Mouse (Mus musculus): ENCODE measurements around the gene Abcg8. TPM values are rescaled to one million over a fixed set of nuclear protein-coding genes. Genes with fewer than 3 reads are reported as not detected.

Abcg8 gene
- total and polyA plus RNA-seq, 2 experiments: 65.5 to 115 TPM

GRCm38 (mm10) chr17:84636328-84636727 is 39.8 kb upstream of the Abcg8 start:
- no peak for DNase-seq (ENCODE audit: extremely low read depth, low read depth, low spot score)
- TF ChIP-seq CTCF (IDR thresholded peaks at IDR 0.05; ENCODE audit: low read depth, low read length) (no peak), POLR2A (IDR thresholded peaks at IDR 0.05; ENCODE audit: extremely low read depth, insufficient read depth, low read length) (no peak)
- Histone ChIP-seq H3K9ac (ENCODE audit: low read depth, low read length) (no peak overlapping the region), H3K4me1 (ENCODE audit: control insufficient read depth, insufficient read depth, low read length) (no peaks in the 10 kb centered on the region), H3K27me3 (ENCODE audit: control insufficient read depth, insufficient read depth, low read length) (no peaks in the 10 kb centered on the region), H3K36me3 (ENCODE audit: control insufficient read depth, insufficient read depth, low read length) (no peaks in the 10 kb centered on the region), H3K27ac (replicated peaks; ENCODE audit: insufficient read depth, low read depth, low read length) (no peak overlapping the region), H3K79me2 (ENCODE audit: control insufficient read depth, insufficient read depth, low read length) (no peaks in the 10 kb centered on the region), H3K4me3 (ENCODE audit: insufficient read depth, low read depth, low read length) (no peak overlapping the region)
- WGBS: 84% methylated on average over 8 of the region's 8 CpGs

DNA sequence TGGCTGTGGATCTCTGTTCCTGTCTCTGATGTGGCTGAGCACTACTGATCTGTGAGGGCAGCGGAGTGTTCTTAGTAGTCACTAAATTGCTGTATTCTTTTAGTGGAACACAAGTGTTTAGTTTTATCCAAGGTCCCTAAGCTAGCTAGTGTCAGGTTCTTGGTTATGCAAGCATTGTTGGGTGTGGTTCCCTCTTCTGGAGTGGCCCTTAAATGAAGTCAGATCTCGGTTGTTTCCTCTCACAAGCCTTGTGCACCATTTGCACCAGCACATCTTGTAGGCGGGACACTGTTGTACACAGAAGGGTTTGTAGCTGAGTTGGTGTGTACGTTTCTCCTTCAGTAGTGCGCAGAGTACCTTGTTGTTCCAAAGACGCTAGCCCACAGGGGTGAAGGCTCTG is 38.1 kb upstream of the Abcg8 start:
- no peaks in the 10 kb centered on the region for H3K79me2 ChIP-seq (ENCODE audit: control insufficient read depth, insufficient read depth, low read length)
- 92% methylated on average over 6 of the region's 6 CpGs for WGBS
- H3K27ac ChIP-seq (replicated peaks; ENCODE audit: insufficient read depth, low read depth, low read length): no peak overlapping the region
- H3K36me3 ChIP-seq (ENCODE audit: control insufficient read depth, insufficient read depth, low read length): no peaks in the 10 kb centered on the region
- no peak overlapping the region for H3K9ac ChIP-seq (ENCODE audit: low read depth, low read length)
- H3K4me1 ChIP-seq (ENCODE audit: control insufficient read depth, insufficient read depth, low read length): no peaks in the 10 kb centered on the region
- TF ChIP-seq POLR2A (IDR thresholded peaks at IDR 0.05; ENCODE audit: extremely low read depth, insufficient read depth, low read length): no peak
- no peak for TF ChIP-seq CTCF (IDR thresholded peaks at IDR 0.05; ENCODE audit: low read depth, low read length)
- H3K4me3 ChIP-seq (ENCODE audit: insufficient read depth, low read depth, low read length): no peak overlapping the region
- no peaks in the 10 kb centered on the region for H3K27me3 ChIP-seq (ENCODE audit: control insufficient read depth, insufficient read depth, low read length)
- no peak for DNase-seq (ENCODE audit: extremely low read depth, low read depth, low spot score)

GRCm38 (mm10) chr17:84639796-84640378 is 36.2 kb upstream of the Abcg8 start:
- H3K4me3 ChIP-seq (ENCODE audit: insufficient read depth, low read depth, low read length): no peak overlapping the region
- TF ChIP-seq CTCF (IDR thresholded peaks at IDR 0.05; ENCODE audit: low read depth, low read length) (no peak), POLR2A (IDR thresholded peaks at IDR 0.05; ENCODE audit: extremely low read depth, insufficient read depth, low read length) (no peak)
- no peak for DNase-seq (ENCODE audit: extremely low read depth, low read depth, low spot score)
- no peaks in the 10 kb centered on the region for H3K36me3 ChIP-seq (ENCODE audit: control insufficient read depth, insufficient read depth, low read length)
- no peaks in the 10 kb centered on the region for H3K4me1 ChIP-seq (ENCODE audit: control insufficient read depth, insufficient read depth, low read length)
- no peak overlapping the region for H3K27ac ChIP-seq (replicated peaks; ENCODE audit: insufficient read depth, low read depth, low read length)
- H3K9ac ChIP-seq (ENCODE audit: low read depth, low read length): no peak overlapping the region
- H3K27me3 ChIP-seq (ENCODE audit: control insufficient read depth, insufficient read depth, low read length): no peaks in the 10 kb centered on the region
- no peaks in the 10 kb centered on the region for H3K79me2 ChIP-seq (ENCODE audit: control insufficient read depth, insufficient read depth, low read length)
- 86% methylated on average over 10 of the region's 10 CpGs for WGBS

GRCm38 (mm10) chr17:84641893-84642292 is 34.2 kb upstream of the Abcg8 start:
- Histone ChIP-seq H3K36me3 (ENCODE audit: control insufficient read depth, insufficient read depth, low read length) (no peaks in the 10 kb centered on the region), H3K4me3 (ENCODE audit: insufficient read depth, low read depth, low read length) (no peak overlapping the region), H3K79me2 (ENCODE audit: control insufficient read depth, insufficient read depth, low read length) (no peaks in the 10 kb centered on the region), H3K4me1 (ENCODE audit: control insufficient read depth, insufficient read depth, low read length) (no peaks in the 10 kb centered on the region), H3K27ac (replicated peaks; ENCODE audit: insufficient read depth, low read depth, low read length) (no peak overlapping the region), H3K9ac (ENCODE audit: low read depth, low read length) (no peak overlapping the region), H3K27me3 (ENCODE audit: control insufficient read depth, insufficient read depth, low read length) (no peaks in the 10 kb centered on the region)
- 30% methylated on average over 3 of the region's 3 CpGs for WGBS
- peak; percentile 46 for DNase-seq (ENCODE audit: extremely low read depth, low read depth, low spot score)
- TF ChIP-seq POLR2A (IDR thresholded peaks at IDR 0.05; ENCODE audit: extremely low read depth, insufficient read depth, low read length) (no peak), CTCF (IDR thresholded peaks at IDR 0.05; ENCODE audit: low read depth, low read length) (peak; percentile 71; the same call in 1 of the 2 replicates)

GRCm38 (mm10) chr17:84642324-84642723 is 33.8 kb upstream of the Abcg8 start:
- Histone ChIP-seq H3K9ac (ENCODE audit: low read depth, low read length) (no peak overlapping the region), H3K27me3 (ENCODE audit: control insufficient read depth, insufficient read depth, low read length) (no peaks in the 10 kb centered on the region), H3K27ac (replicated peaks; ENCODE audit: insufficient read depth, low read depth, low read length) (no peak overlapping the region), H3K4me1 (ENCODE audit: control insufficient read depth, insufficient read depth, low read length) (peaks cover under 1% of the 10 kb centered on the region; the same call in 1 of the 2 replicates), H3K36me3 (ENCODE audit: control insufficient read depth, insufficient read depth, low read length) (no peaks in the 10 kb centered on the region), H3K4me3 (ENCODE audit: insufficient read depth, low read depth, low read length) (no peak overlapping the region), H3K79me2 (ENCODE audit: control insufficient read depth, insufficient read depth, low read length) (no peaks in the 10 kb centered on the region)
- no peak for DNase-seq (ENCODE audit: extremely low read depth, low read depth, low spot score)
- TF ChIP-seq CTCF (IDR thresholded peaks at IDR 0.05; ENCODE audit: low read depth, low read length): no peak
- no peak for TF ChIP-seq POLR2A (IDR thresholded peaks at IDR 0.05; ENCODE audit: extremely low read depth, insufficient read depth, low read length)
- 93% methylated on average over 9 of the region's 9 CpGs for WGBS

- 89% methylated on average over 16 of the region's 16 CpGs for WGBS
- no peak for DNase-seq (ENCODE audit: extremely low read depth, low read depth, low spot score)
- no peaks in the 10 kb centered on the region for H3K36me3 ChIP-seq (ENCODE audit: control insufficient read depth, insufficient read depth, low read length)
These were observed 31.6 kb upstream of the Abcg8 start for GRCm38 (mm10) chr17:84644292-84645050.

More at GRCm38 (mm10) chr17:84644292-84645050, 31.6 kb upstream of the Abcg8 start:
- no peaks in the 10 kb centered on the region for H3K79me2 ChIP-seq (ENCODE audit: control insufficient read depth, insufficient read depth, low read length)
- peaks cover 7% of the 10 kb centered on the region; the same call in 1 of the 2 replicates for H3K4me1 ChIP-seq (ENCODE audit: control insufficient read depth, insufficient read depth, low read length)
- H3K27ac ChIP-seq (replicated peaks; ENCODE audit: insufficient read depth, low read depth, low read length): no peak overlapping the region
- TF ChIP-seq CTCF (IDR thresholded peaks at IDR 0.05; ENCODE audit: low read depth, low read length) (no peak), POLR2A (IDR thresholded peaks at IDR 0.05; ENCODE audit: extremely low read depth, insufficient read depth, low read length) (no peak)
- H3K4me3 ChIP-seq (ENCODE audit: insufficient read depth, low read depth, low read length): no peak overlapping the region
- no peak overlapping the region for H3K9ac ChIP-seq (ENCODE audit: low read depth, low read length)
- no peaks in the 10 kb centered on the region for H3K27me3 ChIP-seq (ENCODE audit: control insufficient read depth, insufficient read depth, low read length)

Measured in liver, adult 2 months (tissue).